Comparison of ENCODE assay signal across 8 mouse cellular contexts in genomic region chr2:163202884-163203634, GRCm38 (mm10). TPM values are rescaled to one million over a fixed set of nuclear protein-coding genes. Genes with fewer than 3 reads are reported as not detected.
DNase-seq lines count a peak whose midpoint lies in the region; ATAC-seq lines count a peak whose summit lies in the region.

Gene Tox2, plus strand, starts transcription at chr2:163203125.

- H3K36me3 ChIP-seq in intestine, embryonic 16.5 days (ENCODE audit: control insufficient read depth, insufficient read depth, low read length), result no peaks in the 10 kb centered on the region

- peaks cover 32% of the 10 kb centered on the region for H3K27me3 ChIP-seq in intestine, embryonic 16.5 days (replicated peaks; ENCODE audit: control insufficient read depth, insufficient read depth, low read length)

- 0 out of 2 replicates have a peak, but pooled peaks have one; percentile 26 for ATAC-seq in cerebellum, adult (ENCODE audit: insufficient number of reproducible peaks, low FRiP score, low TSS enrichment)
- peak; percentile 94 for ATAC-seq in intestine, embryonic 16.5 days
- ATAC-seq in megakaryocyte, adult 5-6 weeks (ENCODE audit: poor library complexity, severe bottlenecking), result peak; percentile 71

- H3K9me3 ChIP-seq in intestine, embryonic 16.5 days (ENCODE audit: control insufficient read depth, low read length), result peaks cover 4% of the 10 kb centered on the region; the same call in 1 of the 2 replicates

- under 1% methylated on average over 78 of the region's 79 CpGs for WGBS in intestine, embryonic 16.5 days

- peak within 1 kb of the TSS; percentile 69 for H3K9ac ChIP-seq in intestine, embryonic 16.5 days (ENCODE audit: low read depth, low read length)

- 0 out of 2 replicates have a peak within 1 kb of the TSS, but pooled peaks have one; percentile 27 for H3K27ac ChIP-seq in intestine, embryonic 16.5 days (ENCODE audit: low read length)

- DNase-seq in cerebellum, adult 11-12 months, result no peak
- DNase-seq in c-Kit-positive CD71-positive TER-119-positive erythroid progenitor cells, embryonic 14.5 days (ENCODE audit: low spot score), result peak; percentile 5
- peak; percentile 96 for DNase-seq in heart, adult 11 months
- DNase-seq in left cerebral cortex, postnatal 14 days (ENCODE audit: low spot score in 2 of 2), result peak; percentile 71 to 89
- peak; percentile 51 for DNase-seq in right cerebral cortex, postnatal 4 days

- H3K4me3 ChIP-seq in intestine, embryonic 16.5 days (ENCODE audit: low read length), result peak within 1 kb of the TSS; percentile 63

- H3K4me1 ChIP-seq in intestine, embryonic 16.5 days (ENCODE audit: control insufficient read depth, insufficient read depth, low read length), result peaks cover 22% of the 10 kb centered on the region

- intact Hi-C loops in left cerebral cortex, postnatal 14 days (cut with DNase I), result loop anchor here (5.0 kb wide), 1 partner anchor 101 kb away; no protein-coding TSS in a partner anchor

- H3K4me2 ChIP-seq in intestine, embryonic 16.5 days (ENCODE audit: low read depth, low read length), result peak within 1 kb of the TSS; percentile 98

RNA-seq across cellular contexts. Expression of gene Tox2, which starts in this region (rescaled TPM):
- polyA plus RNA-seq in intestine, embryonic 16.5 days (2015; fragmentation: Nextera tagmentation; extraction: Ambion mirVana), result 5.6 and 5.7 TPM in 2 replicates
- total RNA-seq in left cerebral cortex, postnatal 14 days (2021), result 10 to 100 TPM; 22.0 to 27.4 TPM
- not detected in 2 replicates for total RNA-seq in megakaryocyte, adult 5-6 weeks (2015)
- total RNA-seq in megakaryocyte, adult 5-6 weeks (2017), result not detected in 2 replicates

Comparison
In these comparisons a context has a peak if more than half of its experiments do, and no peak if none do; other contexts are left out.
1. RNA of gene Tox2 (total RNA-seq): 22.0 to 27.4 TPM in left cerebral cortex, postnatal 14 days; not detected in megakaryocyte, adult 5-6 weeks; every median in the first group is over 10 times any median in the second.
2. Peak in ATAC-seq in megakaryocyte, adult 5-6 weeks; RNA of the gene not detected or under 1 TPM.
3. ATAC-seq: peak in every context shown above with its lines; median percentile 94 in intestine, embryonic 16.5 days; 71 in megakaryocyte, adult 5-6 weeks; 26 in cerebellum, adult.